Mouse (Mus musculus): ENCODE results near the gene Tspan32.

Gene Tspan32

DNA sequence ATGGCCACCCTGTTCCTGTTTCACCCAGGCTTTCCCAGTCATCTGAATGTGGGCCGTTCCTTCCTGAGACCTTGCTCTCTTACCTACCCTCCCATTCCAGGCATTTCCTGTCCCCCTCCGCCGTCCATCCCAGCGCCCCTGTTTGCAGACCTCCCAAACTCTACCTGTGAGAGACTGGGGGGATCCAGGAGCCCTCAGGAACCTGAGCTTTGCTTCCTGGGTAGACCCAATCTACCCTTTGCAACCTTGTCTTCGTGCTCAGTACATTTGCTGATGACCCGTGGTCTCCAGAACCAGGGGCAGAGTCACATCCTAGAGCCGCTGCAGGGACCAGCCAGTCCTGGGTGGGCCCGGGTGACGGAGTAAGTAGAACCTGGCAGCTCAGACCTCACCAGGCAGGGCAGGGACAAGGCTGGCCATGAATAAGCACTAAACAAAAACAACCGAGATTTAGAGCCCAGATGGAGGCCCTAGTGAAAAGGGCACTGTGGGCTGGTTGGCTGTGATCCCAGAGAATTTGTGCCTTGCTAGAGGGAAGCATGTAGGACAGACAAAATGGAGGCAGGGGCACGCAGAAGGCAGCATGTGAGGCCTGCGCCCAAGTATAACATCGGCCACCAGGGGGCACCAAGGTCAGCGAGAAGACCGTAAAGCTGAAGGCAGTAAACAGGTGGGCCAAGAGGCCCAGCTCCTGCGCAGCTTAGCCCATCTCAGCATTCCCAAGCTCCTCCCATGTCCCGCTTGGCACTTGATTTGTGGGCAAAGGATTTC, 2.9 kb downstream of the Tspan32 start:
- in situ Hi-C loops (cut with MboI; ENCODE audit: low sequenced_read_pairs), result loop anchor here (5.0 kb wide), 1 partner anchor 60 kb away; the partner anchor contains the start of gene Tssc4

DNA sequence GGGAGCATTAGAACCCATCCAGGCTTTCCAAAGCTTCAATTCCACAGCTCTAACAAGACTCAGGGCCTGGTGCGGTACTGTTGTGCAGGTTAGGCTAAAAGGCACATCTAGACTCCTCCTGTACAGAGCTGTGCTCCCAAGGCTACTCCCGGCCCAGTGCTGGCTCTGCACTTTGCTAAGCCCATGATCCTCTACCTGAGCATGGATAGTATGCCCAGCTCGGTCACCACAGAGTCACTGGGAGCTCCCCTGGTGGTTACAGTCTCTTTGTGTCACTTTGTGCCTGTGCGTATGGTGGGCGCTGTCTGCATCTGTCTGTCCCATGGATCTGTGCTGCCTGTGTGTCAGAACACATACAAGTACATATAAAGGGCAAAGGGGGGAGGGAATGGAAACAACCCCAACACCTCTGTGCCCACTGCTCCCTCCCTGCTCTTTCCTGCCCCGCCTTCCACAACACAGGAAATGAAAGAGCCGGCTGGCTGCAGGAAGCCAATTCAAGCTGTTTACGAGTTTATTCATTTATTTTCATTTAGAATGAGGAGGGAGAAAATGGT, 3.6 kb downstream of the Tspan32 start:
- in situ Hi-C loops (cut with MboI; ENCODE audit: low sequenced_read_pairs), result loop anchor here (5.0 kb wide), 1 partner anchor 59 kb away; the partner anchor contains the start of gene Tssc4

DNA sequence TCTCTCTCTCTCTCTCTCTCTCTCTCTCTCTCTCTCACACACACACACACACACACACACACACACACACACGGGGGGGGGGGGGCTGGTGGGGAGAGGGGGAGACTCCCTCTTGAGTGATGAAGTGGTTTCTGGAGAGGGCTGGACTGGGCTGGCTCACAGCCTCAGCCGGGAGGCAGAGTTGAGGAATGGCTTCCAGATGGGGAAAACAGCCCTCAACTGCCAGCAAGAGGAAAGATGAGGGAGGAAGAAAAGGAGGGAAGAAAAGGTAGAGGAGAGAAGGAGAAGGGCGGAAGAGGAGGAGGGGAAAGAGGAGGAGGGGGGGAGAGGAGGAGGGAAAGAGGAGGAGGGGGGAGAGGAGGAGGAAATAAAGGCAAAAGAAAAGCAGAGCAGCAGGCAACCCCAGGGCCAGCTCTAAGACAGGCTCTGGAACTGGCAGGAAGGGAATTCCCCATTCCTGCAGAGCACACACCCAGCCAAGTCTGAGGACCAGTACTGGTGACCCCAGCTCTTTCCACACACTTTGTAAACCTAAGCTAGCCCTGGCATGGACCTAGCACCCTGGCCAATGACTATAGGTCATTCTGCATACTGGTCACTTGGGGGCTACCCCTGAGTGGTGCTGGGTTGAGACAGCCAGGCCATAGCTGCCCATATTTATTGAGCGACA, 4.3 kb downstream of the Tspan32 start:
- in situ Hi-C loops (cut with MboI; ENCODE audit: low sequenced_read_pairs), result loop anchor here (5.0 kb wide), 1 partner anchor 58 kb away; the partner anchor contains the start of gene Tssc4

DNA sequence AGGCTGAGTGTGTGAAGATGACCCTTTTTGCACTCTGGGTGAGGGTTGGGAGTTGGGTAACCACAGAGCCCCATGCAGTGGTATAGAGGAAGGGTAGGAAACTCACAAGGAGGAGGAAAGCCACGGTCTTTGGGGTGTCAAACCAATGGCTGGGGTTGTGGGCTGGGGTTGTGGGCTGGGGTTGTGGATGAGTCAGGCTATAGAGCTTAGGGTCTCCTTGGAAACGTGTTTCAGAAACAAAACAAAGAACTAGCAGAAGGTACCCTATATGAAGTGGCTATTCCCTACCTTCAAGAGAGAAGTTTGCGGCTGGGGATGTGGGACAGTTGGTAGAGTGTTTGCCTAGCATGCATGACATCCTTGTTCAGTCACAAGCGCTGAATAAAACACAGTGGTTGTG, 5.2 kb downstream of the Tspan32 start:
- in situ Hi-C loops (cut with MboI; ENCODE audit: low sequenced_read_pairs), result loop anchor here (5.0 kb wide), 1 partner anchor 57 kb away; the partner anchor contains the start of gene Tssc4

DNA sequence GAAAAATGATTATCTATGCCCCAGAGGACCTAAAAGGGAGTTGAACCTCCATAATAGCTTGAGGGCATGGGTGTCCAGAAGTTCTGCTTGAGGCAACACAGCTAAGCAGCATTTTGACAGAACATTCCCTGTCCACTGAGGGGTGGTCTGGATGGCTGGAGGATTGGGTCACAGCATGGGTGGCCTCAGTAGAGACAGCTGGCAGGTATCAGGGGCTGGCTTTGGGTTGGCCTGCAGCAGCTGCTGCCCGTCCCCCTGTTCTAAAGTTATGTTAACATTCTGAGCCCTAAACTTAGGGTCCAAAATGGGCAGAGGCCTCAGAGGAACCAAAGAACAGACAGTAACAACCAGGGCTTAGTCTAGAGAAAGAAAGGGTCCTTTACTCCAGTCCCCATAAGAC, 6.4 kb downstream of the Tspan32 start:
- in situ Hi-C loops (cut with MboI; ENCODE audit: low sequenced_read_pairs), result no loop called here

DNA sequence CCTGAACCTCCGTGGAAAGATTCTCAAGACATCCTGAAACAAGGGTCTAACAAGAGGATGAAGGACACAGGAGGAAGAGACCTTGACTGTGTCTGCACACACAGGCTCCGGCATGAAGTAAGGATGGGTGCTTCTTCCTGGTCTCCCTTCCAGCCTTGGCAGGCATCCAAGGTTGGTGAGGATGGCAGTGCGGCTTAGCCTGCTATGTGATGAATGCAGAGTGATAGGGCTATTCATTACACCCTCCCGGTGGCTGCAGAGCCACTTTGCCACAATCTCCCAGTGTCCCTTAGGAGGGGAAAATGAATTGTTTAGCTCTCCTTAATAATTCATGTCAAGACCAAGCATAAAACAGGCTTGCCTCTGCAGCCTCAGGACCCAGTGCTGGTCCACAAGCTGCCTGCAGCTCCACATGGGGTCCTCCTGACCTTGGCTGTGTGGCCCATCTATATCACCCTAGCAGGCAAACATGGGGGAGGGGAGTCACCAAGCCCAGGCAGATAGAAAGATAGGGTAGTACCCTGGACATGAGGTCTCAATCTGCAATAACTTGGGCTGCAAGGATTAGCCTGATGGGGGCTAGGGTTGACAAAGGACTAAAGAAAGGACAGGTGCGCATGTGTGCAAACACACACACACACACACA, 7.5 kb downstream of the Tspan32 start:
- in situ Hi-C loops (cut with MboI; ENCODE audit: low sequenced_read_pairs), result no loop called here

DNA sequence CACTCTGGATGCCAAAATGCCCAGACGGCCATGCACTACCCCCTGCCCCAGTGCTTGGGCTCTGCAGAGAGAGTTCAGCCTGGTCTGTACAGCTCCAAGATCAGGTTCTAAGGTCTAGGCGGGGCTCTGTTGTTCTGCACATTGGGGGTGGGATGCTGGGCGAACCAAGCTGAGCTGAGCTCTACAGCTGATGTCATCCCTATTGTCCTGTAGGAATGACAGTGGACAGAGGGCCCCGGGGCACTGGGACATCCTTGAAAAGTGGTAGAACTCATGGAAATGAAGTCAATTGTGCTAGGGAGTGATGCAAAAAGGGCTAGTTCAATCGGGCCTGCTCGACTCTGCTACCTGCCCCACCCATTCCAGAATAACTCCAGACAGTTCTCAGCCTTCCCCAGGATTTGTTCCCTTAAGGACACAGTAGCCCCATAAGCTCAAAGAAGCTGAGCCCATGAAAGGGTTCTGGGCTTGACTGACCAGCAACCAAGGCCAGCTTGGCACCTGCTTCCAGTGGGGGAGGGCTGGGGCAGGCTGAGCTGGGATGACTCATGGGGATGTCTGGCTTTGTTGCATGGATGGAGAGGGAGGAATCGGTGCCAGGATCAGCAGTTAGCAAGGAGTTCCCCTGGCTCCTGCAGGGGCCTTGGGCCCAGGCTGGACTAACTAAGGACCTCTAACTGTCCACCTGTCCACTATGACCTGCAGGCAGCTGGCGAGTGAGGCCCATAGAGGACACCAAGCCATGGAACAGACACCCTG, 8.8 kb downstream of the Tspan32 start:
- in situ Hi-C loops (cut with MboI; ENCODE audit: low sequenced_read_pairs), result no loop called here

DNA sequence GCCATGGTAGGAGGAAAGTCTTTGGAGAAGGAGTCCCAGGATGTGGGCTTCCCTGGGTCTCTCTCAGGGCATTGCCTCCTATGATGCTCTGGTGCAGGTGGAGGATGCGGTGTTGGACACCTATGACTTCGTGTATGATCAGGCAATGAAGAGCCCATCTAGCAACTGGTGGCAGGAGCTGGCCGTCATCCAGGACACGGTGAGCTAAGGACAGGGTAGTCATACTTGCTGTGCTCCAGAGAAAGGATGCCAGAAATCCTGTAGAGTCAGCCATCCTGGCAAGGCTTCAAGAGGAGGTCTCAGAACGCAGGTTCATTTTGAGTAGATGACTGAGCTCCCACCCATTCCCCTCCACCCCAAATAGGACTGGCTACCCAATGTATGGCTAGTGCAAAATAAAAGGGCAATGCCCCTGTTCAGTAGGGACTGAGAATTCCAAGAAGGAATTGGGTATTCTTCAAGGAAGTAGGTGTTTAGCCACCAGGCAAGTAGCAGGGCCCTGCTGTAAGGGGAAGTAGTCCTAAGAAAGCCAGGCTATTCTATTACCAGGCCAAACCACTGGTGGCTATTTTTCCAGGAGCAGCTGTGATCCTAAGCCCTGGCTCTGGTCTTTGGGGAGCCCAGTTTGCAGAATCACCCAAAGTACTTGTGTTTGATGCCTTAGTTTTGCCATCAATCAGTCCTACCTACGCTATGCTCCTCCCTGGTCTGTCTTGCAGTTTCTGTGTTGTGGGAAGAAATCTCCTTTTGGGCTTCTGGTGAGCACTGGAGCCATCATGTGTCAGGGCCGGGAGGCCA, 10.2 kb downstream of the Tspan32 start:
- in situ Hi-C loops (cut with MboI; ENCODE audit: low sequenced_read_pairs), result no loop called here

DNA sequence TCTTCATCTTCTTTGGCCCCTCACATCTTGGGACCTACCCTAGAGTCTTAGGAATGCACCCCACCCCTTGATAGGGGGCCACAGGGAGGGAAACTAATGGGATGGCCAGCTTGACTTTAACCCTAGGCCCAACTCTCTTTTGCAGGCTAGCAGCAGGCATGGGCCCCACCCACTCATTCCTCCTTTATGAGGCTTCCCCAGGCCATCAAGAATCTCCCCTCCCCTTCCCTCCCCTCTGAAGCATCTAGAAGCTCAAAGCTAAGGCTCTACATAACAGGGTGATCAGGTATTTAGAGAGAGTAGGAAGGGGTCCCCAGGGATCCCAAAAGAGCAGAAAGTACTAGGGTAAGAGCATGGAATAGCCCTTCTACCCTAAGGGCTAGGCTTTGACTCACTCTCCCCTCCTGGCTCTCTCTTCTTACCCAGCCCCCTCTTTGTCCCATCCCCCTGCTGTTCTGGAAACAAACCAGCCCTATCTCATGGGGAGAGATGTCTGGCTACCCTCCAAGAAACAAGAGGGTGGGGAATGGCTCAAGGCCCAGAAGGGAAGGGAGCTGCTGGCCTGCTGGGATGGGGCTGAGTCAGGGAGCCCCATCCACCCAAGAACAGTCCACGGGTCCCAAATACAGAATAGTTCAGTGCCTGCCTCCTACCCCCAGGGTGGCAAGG, 11.0 kb downstream of the Tspan32 start:
- in situ Hi-C loops (cut with MboI; ENCODE audit: low sequenced_read_pairs), result no loop called here

DNA sequence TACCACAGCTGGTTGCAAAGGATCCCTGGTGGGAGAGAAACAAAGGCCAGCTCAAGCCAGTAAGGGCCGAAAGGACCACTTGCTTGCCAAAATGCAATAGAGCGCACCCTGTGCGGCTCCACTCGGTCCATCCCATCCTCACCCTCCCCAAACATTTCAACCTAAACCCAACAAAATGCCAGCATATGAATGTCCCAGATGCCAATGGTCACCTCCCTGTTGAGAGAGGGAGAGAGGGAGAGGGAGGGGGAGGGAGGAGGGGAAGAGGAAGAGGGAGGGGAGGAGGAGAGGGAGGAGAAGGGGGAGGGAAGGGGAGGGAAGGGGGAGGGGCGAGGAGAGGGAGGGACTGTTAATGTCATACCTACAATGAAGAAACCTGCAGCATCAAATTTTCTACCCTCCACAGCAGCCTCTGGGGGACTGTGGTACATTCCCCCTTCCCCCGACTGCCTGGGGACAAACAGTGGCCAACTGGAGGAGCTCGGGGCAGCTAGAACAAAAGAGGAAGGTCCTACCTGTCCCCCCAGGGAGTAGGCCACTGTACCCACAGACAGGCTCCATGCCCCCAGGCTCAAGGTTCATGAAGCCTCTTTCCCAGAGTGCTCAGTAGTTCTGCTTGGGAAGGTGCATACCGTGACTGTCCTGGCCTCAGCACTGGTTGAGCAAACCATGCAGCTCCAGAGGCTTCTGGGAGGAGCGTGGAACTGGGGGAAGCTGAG, 11.7 kb downstream of the Tspan32 start:
- in situ Hi-C loops (cut with MboI; ENCODE audit: low sequenced_read_pairs), result no loop called here

DNA sequence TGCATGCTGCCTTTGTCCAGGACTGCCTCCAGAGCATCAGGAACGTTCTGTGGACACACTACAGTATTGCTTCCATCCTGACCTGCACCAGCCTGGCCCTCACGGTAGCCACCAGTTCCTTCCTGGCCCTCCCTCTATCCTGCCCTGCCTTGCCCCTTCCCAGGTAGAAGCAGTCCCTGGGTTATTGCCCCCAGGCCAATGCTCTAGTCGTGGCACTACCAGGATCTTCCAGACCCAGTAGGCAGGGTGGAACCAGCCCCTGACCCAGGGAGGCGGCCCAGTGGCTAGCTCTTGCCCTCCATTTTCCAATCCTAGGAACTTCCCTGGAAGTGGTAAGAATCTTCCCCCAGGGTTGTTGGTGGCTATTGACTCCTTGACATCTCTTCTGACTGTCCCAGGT, 12.3 kb downstream of the Tspan32 start:
- in situ Hi-C loops (cut with MboI; ENCODE audit: low sequenced_read_pairs), result no loop called here

DNA sequence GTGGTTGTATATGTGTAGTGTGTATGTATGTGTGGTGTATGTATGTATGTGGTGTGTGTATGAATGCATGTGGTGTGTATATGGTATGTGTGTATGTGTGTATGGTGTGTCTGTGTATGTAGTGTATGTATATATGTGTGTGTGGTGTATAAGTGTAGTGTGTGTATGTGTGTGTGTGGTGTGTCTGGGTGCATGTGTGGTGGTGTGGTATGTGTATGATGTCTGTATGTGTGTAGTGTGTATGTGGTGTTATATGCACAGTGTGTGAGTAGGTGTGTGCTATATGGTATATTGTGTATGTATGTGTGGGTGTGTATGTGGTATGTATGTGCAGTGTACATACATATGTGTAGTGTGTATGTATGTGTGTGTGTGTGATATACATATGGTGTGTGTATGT, 15.2 kb downstream of the Tspan32 start:
- in situ Hi-C loops (cut with MboI; ENCODE audit: low sequenced_read_pairs), result no loop called here

DNA sequence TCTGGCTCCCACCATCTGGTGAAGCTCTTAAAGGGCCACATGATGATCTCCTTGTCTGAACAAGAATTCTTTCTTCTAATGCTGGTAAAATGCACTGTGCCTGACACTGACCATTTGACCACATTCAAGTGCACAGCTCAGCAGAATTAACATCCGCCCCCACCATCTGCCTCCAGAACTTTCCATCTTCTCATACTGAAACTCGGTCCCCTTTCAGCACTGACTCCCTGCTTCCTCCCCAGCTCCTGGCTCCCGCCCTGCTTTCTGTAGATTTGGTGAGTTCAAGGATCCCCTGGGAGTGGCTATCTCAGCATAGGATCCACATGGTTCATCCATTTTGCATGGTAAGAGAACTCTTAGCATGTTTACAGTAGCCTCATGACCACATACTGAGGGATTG, 15.9 kb downstream of the Tspan32 start:
- in situ Hi-C loops (cut with MboI; ENCODE audit: low sequenced_read_pairs), result no loop called here

DNA sequence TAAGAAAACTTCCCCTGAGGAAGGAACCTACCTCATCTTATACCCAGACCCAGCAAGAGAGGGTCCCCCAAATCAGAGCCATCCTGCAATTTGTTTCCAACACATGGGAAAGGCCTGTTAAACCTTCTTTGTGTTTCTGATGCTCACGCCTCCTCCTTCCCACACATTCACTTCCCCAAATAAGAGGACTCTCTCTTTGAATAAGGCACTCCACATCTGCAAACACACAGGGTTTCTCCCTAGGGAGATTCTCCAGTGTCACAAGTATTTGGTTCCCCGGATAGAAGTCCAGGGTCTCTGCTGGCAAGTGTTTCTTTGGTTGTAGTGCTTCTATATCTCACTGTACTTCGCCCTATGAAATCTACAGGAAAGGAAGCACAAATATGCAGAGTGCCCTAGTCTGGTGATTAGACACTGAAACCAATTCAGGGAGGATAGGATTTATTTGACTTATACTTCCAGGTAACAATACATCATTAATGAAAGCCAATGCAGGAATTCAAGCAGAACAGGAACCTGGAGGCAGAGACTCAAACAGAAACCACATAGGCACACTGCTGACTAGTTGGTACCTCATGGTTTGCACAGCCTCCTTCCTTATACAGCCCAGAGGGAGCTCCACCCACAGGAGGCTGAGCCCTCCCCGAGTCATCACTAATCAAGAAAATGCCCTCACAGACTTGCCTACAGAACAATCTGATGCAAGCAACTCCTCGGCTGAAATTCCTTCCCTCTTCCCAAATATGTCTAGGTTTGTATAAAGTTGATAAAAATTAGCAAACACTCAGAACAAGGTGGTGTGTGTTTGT, 16.7 kb downstream of the Tspan32 start:
- in situ Hi-C loops (cut with MboI; ENCODE audit: low sequenced_read_pairs), result no loop called here

DNA sequence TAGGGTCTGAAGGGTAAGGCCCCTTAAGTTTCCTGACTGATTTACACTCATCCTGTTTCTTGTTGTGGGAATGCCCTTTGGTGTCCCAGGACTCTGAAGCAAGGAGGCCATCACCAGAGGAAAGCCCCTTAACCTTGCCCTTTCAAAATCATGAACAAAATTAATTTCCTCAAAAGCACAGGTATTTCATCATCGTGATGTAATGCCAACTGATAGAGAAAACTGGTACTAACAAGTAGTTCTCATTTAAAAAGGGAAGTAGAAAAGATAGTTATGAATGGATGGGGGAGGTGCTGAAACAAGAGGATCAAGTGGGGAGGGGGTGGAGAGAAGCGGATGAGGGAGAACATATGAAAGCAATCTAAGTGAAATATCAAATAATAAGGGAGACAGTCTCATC, 18.7 kb downstream of the Tspan32 start:
- in situ Hi-C loops (cut with MboI; ENCODE audit: low sequenced_read_pairs), result no loop called here

DNA sequence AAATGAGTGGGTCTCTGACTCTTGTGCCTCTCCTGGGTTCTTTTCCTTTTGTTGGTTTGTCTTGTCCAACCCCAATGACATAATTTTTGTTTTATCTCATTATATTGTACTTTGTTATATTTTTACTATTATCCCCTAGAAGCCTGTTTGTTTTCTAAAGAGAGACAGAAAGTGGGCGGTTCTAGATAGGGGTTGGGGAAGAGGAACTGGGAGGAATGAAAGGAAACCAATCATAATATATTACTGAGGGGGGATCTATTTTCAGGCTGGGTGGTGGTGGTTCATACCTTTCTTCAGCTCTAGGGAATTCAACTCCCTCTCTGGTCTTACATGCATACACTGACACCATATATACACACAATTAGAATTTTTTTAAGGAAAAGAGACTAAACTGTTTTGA, 19.4 kb downstream of the Tspan32 start:
- in situ Hi-C loops (cut with MboI; ENCODE audit: low sequenced_read_pairs), result no loop called here

DNA sequence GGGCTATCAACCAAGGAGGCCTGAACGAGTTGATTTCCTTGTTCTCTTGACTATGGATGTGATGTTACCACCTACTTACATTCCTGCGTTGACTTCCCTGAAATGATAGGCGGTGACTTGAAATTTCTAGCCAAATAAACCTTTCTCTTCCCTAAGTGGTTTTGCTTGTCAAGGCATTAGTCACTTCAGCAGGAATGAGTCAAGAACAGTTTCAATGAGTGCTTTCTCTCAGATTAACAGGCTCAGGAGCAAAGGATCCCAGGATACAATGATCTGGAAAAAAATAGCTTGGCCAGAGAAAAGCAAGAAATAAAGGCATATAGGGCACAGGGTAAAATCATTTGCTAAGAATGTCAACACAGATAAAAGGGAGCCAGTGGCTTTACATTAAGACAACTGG, 20.6 kb downstream of the Tspan32 start:
- in situ Hi-C loops (cut with MboI; ENCODE audit: low sequenced_read_pairs), result no loop called here

DNA sequence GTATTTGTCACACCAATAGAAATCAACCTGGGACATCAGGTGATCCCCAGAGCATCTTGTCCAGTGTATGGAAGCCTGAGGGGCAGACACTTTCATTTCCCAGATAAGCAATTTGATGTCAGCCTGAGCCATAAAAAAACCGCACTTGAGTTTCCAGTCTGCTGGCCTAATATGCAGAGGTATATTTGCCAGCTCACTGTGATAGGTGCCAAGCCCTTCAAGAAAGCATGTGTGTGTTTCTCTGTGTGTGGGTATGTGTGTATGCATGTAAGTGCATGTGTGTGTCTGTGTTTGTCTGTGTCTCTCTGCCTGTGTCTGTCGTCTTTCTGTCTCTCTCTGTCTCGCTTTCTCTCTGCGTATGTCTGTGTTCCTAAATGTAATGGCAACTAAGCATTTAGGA, 22.4 kb downstream of the Tspan32 start:
- in situ Hi-C loops (cut with MboI; ENCODE audit: low sequenced_read_pairs), result no loop called here

Data from CH12F3 (cell line).